Mouse (Mus musculus) neural tube, embryonic 14.5 days (tissue): ENCODE measurements around the gene Fam76a. TPM values are rescaled to one million over a fixed set of nuclear protein-coding genes. Genes with fewer than 3 reads are reported as not detected.

Source experiments
- ATAC-seq: fragments of 200-750 bp; cut with Nextera tagmentation; 2 replicates; pipeline ENCODE4 v1.8.0; 2017; ENCODE audit warnings: low read depth, mild to moderate bottlenecking, moderate TSS enrichment, moderate library complexity
- H3K27ac ChIP-seq: fragments of 300-500 bp; sonication (generic); 2 replicates; pipeline ENCODE4 v1.5.1; 2014; ENCODE audit warnings: low read depth, mild to moderate bottlenecking, control low read depth, low read length, moderate library complexity, mixed read lengths
- H3K27me3 ChIP-seq: fragments of 300-500 bp; sonication (generic); 2 replicates; pipeline ENCODE4 v1.6.1; 2014; ENCODE audit warnings: low read length; ENCODE audit not compliant: control insufficient read depth, insufficient read depth
- H3K36me3 ChIP-seq: fragments of 300-500 bp; sonication (generic); 2 replicates; pipeline ENCODE4 v1.6.1; 2014; ENCODE audit warnings: low read length, mixed read lengths; ENCODE audit not compliant: control insufficient read depth, insufficient read depth
- H3K4me1 ChIP-seq: fragments of 300-500 bp; sonication (generic); 2 replicates; pipeline ENCODE4 v1.6.1; 2014; ENCODE audit warnings: low read length; ENCODE audit not compliant: control insufficient read depth, insufficient read depth
- H3K4me2 ChIP-seq: fragments of 300-500 bp; sonication (generic); 2 replicates; pipeline ENCODE4 v1.6.1; 2014; ENCODE audit warnings: mild to moderate bottlenecking, low read depth, low read length, control low read depth
- H3K4me3 ChIP-seq: fragments of 300-500 bp; sonication (generic); 2 replicates; pipeline ENCODE4 v1.5.1; 2014; ENCODE audit warnings: low read depth, low read length, control low read depth, mixed read lengths
- H3K9ac ChIP-seq: fragments of 300-500 bp; sonication (generic); replicated peaks from 2 replicates; pipeline ENCODE4 v1.6.1; 2014; ENCODE audit warnings: low read depth, mild to moderate bottlenecking, control low read depth, low read length, mixed read lengths
- H3K9me3 ChIP-seq: fragments of 300-500 bp; sonication (generic); 2 replicates; pipeline ENCODE4 v1.6.1; 2016; ENCODE audit warnings: low read length; ENCODE audit not compliant: control insufficient read depth
- WGBS: fragments of 180-500 bp; shearing (Covaris S2); extraction: QIAGEN DNeasy Blood & Tissue Kit; methylation state at CpG from one replicate; pipeline ENCODE4 v1.1.7; 2014; 5-methylcytosine and 5-hydroxymethylcytosine counted together
- polyA plus RNA-seq: library from polyadenylated mRNA; unstranded; fragments of >200 nt; fragmentation: Nextera tagmentation; extraction: Ambion mirVana; gene quantifications from 2 replicates; pipeline ENCODE4 v1.2.1, GENCODE M21; 2014

Fam76a gene
- polyA plus RNA-seq, 1 experiment from 2014 or later, result 32.1 TPM

DNA sequence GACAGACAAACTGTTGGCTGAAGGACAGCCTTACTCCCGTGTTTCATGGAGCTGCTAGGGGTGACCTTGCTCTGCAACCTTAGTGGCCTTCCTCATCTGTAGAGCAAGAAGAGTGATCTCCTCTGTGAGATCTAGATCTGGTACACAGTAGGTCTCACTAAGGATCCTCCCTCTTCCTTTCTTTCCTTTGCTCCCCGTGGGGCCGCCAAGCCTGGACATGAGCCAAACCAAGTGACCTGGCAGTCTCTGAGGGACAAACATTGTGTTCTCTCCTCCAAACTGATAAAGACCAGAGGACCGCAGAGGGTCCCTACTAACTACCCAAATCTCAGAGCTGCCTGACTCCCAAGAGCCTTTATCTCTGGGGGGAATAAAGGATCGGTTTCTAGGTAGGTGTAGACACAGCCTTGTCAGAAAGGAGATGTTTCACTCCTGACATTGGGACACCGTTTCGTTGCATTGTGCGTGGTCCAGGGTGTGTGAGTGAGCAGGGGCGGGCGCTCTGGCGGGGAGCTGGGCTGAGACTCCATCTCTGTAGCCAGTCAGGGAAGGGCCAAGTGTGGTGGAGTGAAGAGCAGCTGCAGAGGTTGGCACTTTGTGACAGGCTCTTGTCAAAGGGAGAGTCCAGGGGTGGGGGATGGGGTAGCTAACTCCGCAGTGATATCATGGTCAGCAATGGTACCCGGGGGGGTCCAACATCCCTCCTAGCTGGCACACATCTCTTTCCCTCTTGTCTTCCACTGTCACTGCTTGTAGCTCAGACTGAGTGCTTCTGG, 38.7 kb upstream of the Fam76a start:
- Histone ChIP-seq H3K9ac (no peak overlapping the region), H3K27ac (no peak overlapping the region), H3K4me2 (no peak overlapping the region), H3K4me1 (no peaks in the 10 kb centered on the region), H3K9me3 (no peaks in the 10 kb centered on the region), H3K36me3 (no peaks in the 10 kb centered on the region), H3K4me3 (no peak overlapping the region), H3K27me3 (no peaks in the 10 kb centered on the region)
- ATAC-seq, result no peak
- WGBS, result 74% methylated on average over 13 of the region's 13 CpGs

DNA sequence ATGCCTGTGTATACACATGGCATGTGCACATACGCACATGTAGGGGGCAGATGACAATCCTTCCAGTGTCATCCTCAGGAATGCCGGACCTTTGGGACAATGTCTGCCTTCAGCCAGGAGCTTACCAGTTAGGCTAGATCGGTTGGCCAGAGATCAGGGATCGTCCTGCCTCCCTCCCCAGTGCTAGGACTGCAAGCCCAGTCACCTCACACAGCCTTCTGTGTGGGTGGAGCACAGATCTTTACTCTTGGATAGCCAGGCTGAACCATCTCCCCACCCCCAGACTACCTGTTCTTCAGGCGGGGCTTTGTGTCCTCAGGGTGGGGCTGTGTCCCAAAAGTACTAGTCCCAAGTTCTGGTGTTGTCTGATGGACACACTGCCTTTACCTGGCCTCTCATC, 38.0 kb upstream of the Fam76a start:
- 68% methylated on average over 5 of the region's 5 CpGs for WGBS
- no peaks in the 10 kb centered on the region for H3K4me1 ChIP-seq
- no peaks in the 10 kb centered on the region for H3K27me3 ChIP-seq
- no peak overlapping the region for H3K4me3 ChIP-seq
- ATAC-seq, result no peak
- H3K27ac ChIP-seq, result 0 out of 2 replicates have a peak overlapping the region, but pooled peaks have one; percentile 36
- H3K36me3 ChIP-seq, result no peaks in the 10 kb centered on the region
- no peaks in the 10 kb centered on the region for H3K9me3 ChIP-seq
- H3K4me2 ChIP-seq, result no peak overlapping the region
- H3K9ac ChIP-seq, result no peak overlapping the region

DNA sequence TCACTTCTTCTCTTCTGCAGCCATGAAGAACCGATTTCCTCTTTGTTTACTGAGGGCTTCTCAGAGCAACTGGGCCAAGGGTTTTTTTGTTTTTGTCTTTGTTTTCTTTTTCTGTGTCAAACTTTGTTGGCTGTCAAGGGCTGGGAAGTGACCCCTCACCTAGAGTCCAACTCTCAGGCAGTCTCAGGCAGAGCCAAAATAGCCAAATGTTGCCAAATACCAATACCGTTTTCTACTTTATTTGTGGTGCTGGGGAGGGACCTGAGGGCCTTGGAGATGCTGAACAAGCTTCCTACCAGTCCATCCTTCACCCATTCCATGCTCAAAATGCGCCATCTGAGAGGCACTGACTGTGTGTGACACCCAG, 37.3 kb upstream of the Fam76a start:
- no peaks in the 10 kb centered on the region for H3K27me3 ChIP-seq

DNA sequence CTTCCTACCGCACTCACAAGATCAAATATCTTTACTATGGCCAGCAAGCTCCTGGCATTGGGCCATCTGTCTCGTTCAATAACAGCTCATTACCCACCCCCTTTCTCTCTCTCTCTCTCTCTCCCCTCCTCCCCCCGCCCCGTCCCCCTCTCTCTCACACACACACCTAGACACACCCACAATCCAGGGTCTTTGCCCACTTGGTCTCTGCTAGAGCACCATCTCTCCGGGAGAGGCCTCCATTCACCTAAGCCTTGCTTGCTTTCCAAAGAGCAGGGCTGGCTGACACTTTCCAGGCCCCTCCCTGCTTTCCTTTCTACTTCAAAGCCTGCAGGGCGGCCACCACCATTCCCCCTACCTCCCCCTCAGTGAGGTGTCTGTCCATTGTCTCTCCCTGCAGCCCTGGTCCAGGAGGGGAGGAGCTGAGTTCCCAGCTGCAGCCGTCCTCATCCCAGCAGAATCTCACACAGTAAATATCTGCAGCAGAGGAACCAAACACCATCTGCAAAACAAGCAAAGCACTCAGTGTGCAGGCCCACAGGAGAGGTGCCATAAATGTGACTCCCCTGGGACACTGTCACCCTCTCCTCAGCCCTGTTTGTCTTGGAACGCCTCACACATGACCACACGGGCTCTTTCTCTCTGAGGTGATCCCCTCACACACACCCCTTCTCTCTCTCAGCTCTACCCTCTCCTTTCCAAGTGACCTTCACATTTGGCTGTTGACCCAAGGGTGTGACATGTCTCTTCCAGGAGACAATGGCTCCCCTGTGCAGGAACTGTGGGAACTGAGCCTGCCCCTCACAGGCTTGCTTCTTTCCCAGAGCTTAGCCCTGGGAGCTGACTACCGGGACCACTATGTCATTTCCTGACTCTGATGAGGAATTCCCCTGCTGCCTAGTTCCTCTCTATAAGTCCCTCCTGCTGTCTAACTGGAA, 36.7 kb upstream of the Fam76a start:
- peak; percentile 49; the same call in 1 of the 2 replicates for ATAC-seq
- WGBS, result 5% methylated on average over 10 of the region's 10 CpGs
- H3K9ac ChIP-seq, result no peak overlapping the region

More for the DNA sequence above, 37.3 kb upstream of the Fam76a start:
- Histone ChIP-seq H3K4me1 (no peaks in the 10 kb centered on the region), H3K9ac (no peak overlapping the region), H3K36me3 (no peaks in the 10 kb centered on the region), H3K9me3 (no peaks in the 10 kb centered on the region), H3K27ac (peak overlapping the region; percentile 36), H3K4me2 (no peak overlapping the region), H3K4me3 (no peak overlapping the region)
- 53% methylated on average over 3 of the region's 3 CpGs for WGBS
- no peak for ATAC-seq

DNA sequence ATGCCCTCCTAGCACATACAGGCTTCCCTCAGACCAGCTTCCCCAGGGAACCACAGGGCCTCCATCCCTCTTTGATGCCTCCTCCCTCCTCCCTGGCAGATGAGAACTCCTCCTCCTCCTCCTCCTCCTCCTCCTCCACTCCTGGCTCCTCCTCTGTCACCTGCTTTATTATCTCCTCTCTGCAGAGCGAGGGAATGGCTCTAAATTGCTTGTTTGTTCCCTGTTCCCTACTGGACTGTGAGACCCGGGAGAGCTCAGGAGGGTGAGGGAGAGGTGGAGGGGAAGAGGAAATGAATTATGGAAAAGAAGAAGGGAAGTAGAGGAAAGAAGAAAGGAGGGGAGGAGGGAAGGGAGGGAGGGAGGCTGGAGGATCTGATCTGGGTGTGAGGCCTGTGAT, 33.0 kb upstream of the Fam76a start:
- Histone ChIP-seq H3K4me1 (no peaks in the 10 kb centered on the region), H3K27me3 (no peaks in the 10 kb centered on the region), H3K9me3 (no peaks in the 10 kb centered on the region), H3K9ac (no peak overlapping the region), H3K27ac (no peak overlapping the region), H3K4me2 (no peak overlapping the region), H3K4me3 (no peak overlapping the region), H3K36me3 (no peaks in the 10 kb centered on the region)
- no peak for ATAC-seq
- WGBS, result 12% methylated on average over 2 of the region's 2 CpGs

More for the DNA sequence above, 36.7 kb upstream of the Fam76a start:
- H3K4me3 ChIP-seq, result no peak overlapping the region
- H3K4me1 ChIP-seq, result no peaks in the 10 kb centered on the region
- no peaks in the 10 kb centered on the region for H3K9me3 ChIP-seq
- no peaks in the 10 kb centered on the region for H3K27me3 ChIP-seq
- peak overlapping the region; percentile 36 for H3K27ac ChIP-seq
- no peaks in the 10 kb centered on the region for H3K36me3 ChIP-seq
- H3K4me2 ChIP-seq, result no peak overlapping the region

DNA sequence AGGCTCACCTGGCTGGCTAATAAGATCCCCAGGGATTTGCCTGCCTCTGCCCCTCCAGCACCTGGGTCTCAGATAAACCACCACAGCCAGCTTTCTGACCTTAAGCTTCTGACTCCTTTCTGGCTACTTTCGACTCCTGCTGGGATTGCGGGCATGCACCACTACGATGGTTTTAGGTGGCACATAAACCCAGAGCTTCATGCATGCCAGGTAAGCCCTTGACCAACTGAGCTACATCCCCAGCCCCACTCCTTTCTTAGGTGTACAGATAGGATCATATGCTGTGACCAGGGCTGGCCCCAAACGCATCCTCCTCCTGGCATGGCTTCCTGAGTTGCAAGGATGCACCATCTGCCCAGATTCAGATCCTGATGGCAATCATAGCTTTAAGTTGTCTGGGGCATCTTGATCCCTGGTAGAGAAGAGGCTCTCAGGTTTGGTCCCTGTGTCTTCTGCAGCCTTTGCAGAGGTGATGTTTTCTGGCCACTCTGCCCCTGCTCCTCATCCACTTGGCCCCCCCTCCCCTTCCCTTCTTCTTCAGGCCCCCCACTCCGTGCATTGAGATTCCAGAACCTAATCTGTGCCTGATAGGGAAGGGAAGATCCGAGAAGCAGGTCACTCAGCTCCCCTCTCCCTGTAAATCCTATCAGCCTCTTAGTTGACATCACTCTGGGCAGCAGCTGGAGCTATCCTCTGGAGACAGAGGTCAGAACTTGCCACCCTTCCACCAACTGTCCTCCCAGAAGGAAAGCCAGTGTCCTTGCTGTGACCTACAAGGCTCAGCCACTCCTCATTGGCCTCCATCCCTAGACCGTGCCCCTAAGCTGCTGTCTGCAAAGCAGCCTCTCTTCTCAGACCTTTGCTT, 32.4 kb upstream of the Fam76a start:
- H3K4me1 ChIP-seq, result no peaks in the 10 kb centered on the region
- H3K9me3 ChIP-seq, result no peaks in the 10 kb centered on the region
- H3K9ac ChIP-seq, result no peak overlapping the region
- WGBS, result 73% methylated on average over 7 of the region's 7 CpGs
- H3K27ac ChIP-seq, result no peak overlapping the region
- no peak overlapping the region for H3K4me2 ChIP-seq
- no peak overlapping the region for H3K4me3 ChIP-seq
- no peaks in the 10 kb centered on the region for H3K27me3 ChIP-seq
- no peak for ATAC-seq
- no peaks in the 10 kb centered on the region for H3K36me3 ChIP-seq

DNA sequence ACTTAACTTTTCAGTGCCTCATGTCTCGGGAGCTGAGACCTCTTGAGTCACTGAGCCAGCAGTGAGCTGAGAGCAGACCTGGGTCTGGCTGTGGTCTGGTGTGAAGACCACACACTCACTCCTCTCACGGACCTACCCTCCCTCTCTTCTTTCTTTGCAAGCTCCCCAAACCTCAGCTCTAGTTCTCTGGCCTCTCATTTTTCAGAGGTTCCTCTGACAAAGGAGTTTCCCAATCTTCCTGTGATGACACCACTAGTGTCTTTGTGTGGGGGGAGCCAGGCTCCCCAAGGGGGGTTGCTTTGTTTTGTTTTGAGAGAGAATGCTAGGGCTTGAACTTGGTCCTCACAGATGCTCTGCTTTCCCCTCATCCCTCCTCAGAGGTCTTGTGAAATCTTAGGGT, 28.6 kb upstream of the Fam76a start:
- H3K27me3 ChIP-seq, result no peaks in the 10 kb centered on the region
- no peak for ATAC-seq
- 37% methylated on average over 2 of the region's 2 CpGs for WGBS
- no peak overlapping the region for H3K9ac ChIP-seq
- H3K4me3 ChIP-seq, result no peak overlapping the region
- no peaks in the 10 kb centered on the region for H3K9me3 ChIP-seq
- no peak overlapping the region for H3K27ac ChIP-seq
- H3K36me3 ChIP-seq, result no peaks in the 10 kb centered on the region
- no peak overlapping the region for H3K4me2 ChIP-seq
- H3K4me1 ChIP-seq, result peaks cover 7% of the 10 kb centered on the region; the same call in 1 of the 2 replicates

DNA sequence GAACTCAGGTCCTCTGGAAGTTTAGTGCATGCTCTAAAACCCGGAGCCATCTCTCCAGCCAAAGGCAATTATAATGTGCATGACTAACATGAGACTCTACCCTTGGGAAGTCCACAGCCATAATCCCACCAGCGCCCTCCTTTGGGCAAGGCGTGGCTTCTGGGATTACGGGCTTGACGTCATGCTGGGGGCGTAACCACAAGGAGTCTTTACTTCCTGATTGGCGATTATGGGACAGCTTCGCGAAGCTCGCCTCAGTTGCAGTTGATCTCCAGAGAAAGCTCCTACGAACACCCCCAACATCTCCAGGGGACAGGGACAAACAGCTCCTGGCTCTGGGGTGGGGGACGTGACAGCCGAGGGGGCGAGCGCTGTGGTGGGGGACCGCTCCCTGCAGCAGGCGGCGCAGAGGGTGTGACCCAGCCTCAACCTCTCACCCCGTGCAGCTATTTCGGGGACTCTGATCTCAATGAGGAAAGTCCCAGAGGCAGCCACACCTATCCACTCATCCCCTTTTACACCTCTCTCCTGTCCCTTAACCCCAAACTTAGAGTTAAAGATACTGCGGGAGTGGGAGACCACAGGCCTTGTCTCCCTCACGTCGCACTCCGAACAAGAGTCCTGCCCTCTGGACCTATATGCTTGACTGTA, 27.6 kb upstream of the Fam76a start:
- WGBS, result 31% methylated on average over 24 of the region's 24 CpGs
- Histone ChIP-seq H3K36me3 (no peaks in the 10 kb centered on the region), H3K9ac (no peak overlapping the region), H3K9me3 (no peaks in the 10 kb centered on the region), H3K4me3 (no peak overlapping the region), H3K27ac (no peak overlapping the region), H3K27me3 (no peaks in the 10 kb centered on the region), H3K4me2 (0 out of 2 replicates have a peak overlapping the region, but pooled peaks have one; percentile 8), H3K4me1 (peaks cover 11% of the 10 kb centered on the region)
- no peak for ATAC-seq
